Mouse (Mus musculus): ENCODE data around the gene Il17rc. TPM values are rescaled to one million over a fixed set of nuclear protein-coding genes. Genes with fewer than 3 reads are reported as not detected.
A peak's percentile ranks its signal among the peaks of the same experiment; 100 is the strongest.

Gene Il17rc
- polyA plus RNA-seq, 1 experiment = not detected

GRCm38 (mm10) chr6:113483729-113484128 is 12.5 kb downstream of the Il17rc start:
- no peak for TF ChIP-seq CTCF (IDR thresholded peaks at IDR 0.05; ENCODE audit: low read depth, low read length)
- TF ChIP-seq POLR2A (IDR thresholded peaks at IDR 0.05; ENCODE audit: borderline replicate concordance, low read depth, low read length) = no peak
- peaks cover 37% of the 10 kb centered on the region for H3K4me1 ChIP-seq (ENCODE audit: control insufficient read depth, insufficient read depth, low read length)
- peak overlapping the region; percentile 77 for H3K4me3 ChIP-seq (ENCODE audit: insufficient read depth, low read length)
- peak overlapping the region; percentile 84 for H3K27ac ChIP-seq (ENCODE audit: insufficient read depth, low read depth, low read length)

- Histone ChIP-seq H3K4me3 (ENCODE audit: insufficient read depth, low read length) (no peak overlapping the region), H3K4me1 (ENCODE audit: control insufficient read depth, insufficient read depth, low read length) (peaks cover 22% of the 10 kb centered on the region), H3K27ac (ENCODE audit: insufficient read depth, low read depth, low read length) (no peak overlapping the region)
- no peak for TF ChIP-seq POLR2A (IDR thresholded peaks at IDR 0.05; ENCODE audit: borderline replicate concordance, low read depth, low read length)
- no peak for TF ChIP-seq CTCF (IDR thresholded peaks at IDR 0.05; ENCODE audit: low read depth, low read length)
Observed at GRCm38 (mm10) chr6:113487125-113487576, 15.9 kb downstream of the Il17rc start.

GRCm38 (mm10) chr6:113489410-113489809 is 18.2 kb downstream of the Il17rc start:
- peaks cover 16% of the 10 kb centered on the region for H3K4me1 ChIP-seq (ENCODE audit: control insufficient read depth, insufficient read depth, low read length)
- TF ChIP-seq CTCF (IDR thresholded peaks at IDR 0.05; ENCODE audit: low read depth, low read length) (no peak), POLR2A (IDR thresholded peaks at IDR 0.05; ENCODE audit: borderline replicate concordance, low read depth, low read length) (no peak)
- no peak overlapping the region for H3K27ac ChIP-seq (ENCODE audit: insufficient read depth, low read depth, low read length)
- H3K4me3 ChIP-seq (ENCODE audit: insufficient read depth, low read length) = no peak overlapping the region

GRCm38 (mm10) chr6:113492101-113492864 is 21.1 kb downstream of the Il17rc start:
- H3K4me1 ChIP-seq (ENCODE audit: control insufficient read depth, insufficient read depth, low read length) = peaks cover 5% of the 10 kb centered on the region
- TF ChIP-seq POLR2A (IDR thresholded peaks at IDR 0.05; ENCODE audit: borderline replicate concordance, low read depth, low read length) = no peak
- no peak for TF ChIP-seq CTCF (IDR thresholded peaks at IDR 0.05; ENCODE audit: low read depth, low read length)
- no peak overlapping the region for H3K27ac ChIP-seq (ENCODE audit: insufficient read depth, low read depth, low read length)
- H3K4me3 ChIP-seq (ENCODE audit: insufficient read depth, low read length) = no peak overlapping the region

GRCm38 (mm10) chr6:113494258-113494788 is 23.1 kb downstream of the Il17rc start:
- Histone ChIP-seq H3K4me1 (ENCODE audit: control insufficient read depth, insufficient read depth, low read length) (no peaks in the 10 kb centered on the region), H3K27ac (ENCODE audit: insufficient read depth, low read depth, low read length) (no peak overlapping the region), H3K4me3 (ENCODE audit: insufficient read depth, low read length) (peak overlapping the region; percentile 53)
- TF ChIP-seq CTCF (IDR thresholded peaks at IDR 0.05; ENCODE audit: low read depth, low read length) (no peak), POLR2A (IDR thresholded peaks at IDR 0.05; ENCODE audit: borderline replicate concordance, low read depth, low read length) (no peak)

- no peaks in the 10 kb centered on the region for H3K4me1 ChIP-seq (ENCODE audit: control insufficient read depth, insufficient read depth, low read length)
- H3K4me3 ChIP-seq (ENCODE audit: insufficient read depth, low read length) = no peak overlapping the region
- H3K27ac ChIP-seq (ENCODE audit: insufficient read depth, low read depth, low read length) = no peak overlapping the region
- TF ChIP-seq POLR2A (IDR thresholded peaks at IDR 0.05; ENCODE audit: borderline replicate concordance, low read depth, low read length) (no peak), CTCF (IDR thresholded peaks at IDR 0.05; ENCODE audit: low read depth, low read length) (no peak)
Observed at GRCm38 (mm10) chr6:113495071-113495675, 23.9 kb downstream of the Il17rc start.

- H3K4me1 ChIP-seq (ENCODE audit: control insufficient read depth, insufficient read depth, low read length) = no peaks in the 10 kb centered on the region
- no peak for TF ChIP-seq CTCF (IDR thresholded peaks at IDR 0.05; ENCODE audit: low read depth, low read length)
- no peak for TF ChIP-seq POLR2A (IDR thresholded peaks at IDR 0.05; ENCODE audit: borderline replicate concordance, low read depth, low read length)
- no peak overlapping the region for H3K4me3 ChIP-seq (ENCODE audit: insufficient read depth, low read length)
- no peak overlapping the region for H3K27ac ChIP-seq (ENCODE audit: insufficient read depth, low read depth, low read length)
Observed at GRCm38 (mm10) chr6:113499346-113499745, 28.1 kb downstream of the Il17rc start.

GRCm38 (mm10) chr6:113501388-113502084 is 30.3 kb downstream of the Il17rc start, which contains the start of gene Prrt3:
Gene Prrt3 (minus strand): TSS chr6:113501931.
- Histone ChIP-seq H3K4me3 (ENCODE audit: insufficient read depth, low read length) (no peak within 1 kb of the TSS), H3K27ac (ENCODE audit: insufficient read depth, low read depth, low read length) (no peak within 1 kb of the TSS), H3K4me1 (ENCODE audit: control insufficient read depth, insufficient read depth, low read length) (no peaks in the 10 kb centered on the region)
- no peak for TF ChIP-seq POLR2A (IDR thresholded peaks at IDR 0.05; ENCODE audit: borderline replicate concordance, low read depth, low read length)
- TF ChIP-seq CTCF (IDR thresholded peaks at IDR 0.05; ENCODE audit: low read depth, low read length) = no peak

- H3K27ac ChIP-seq (ENCODE audit: insufficient read depth, low read depth, low read length) = no peak overlapping the region
Observed at GRCm38 (mm10) chr6:113502801-113503200, 31.6 kb downstream of the Il17rc start.

More at GRCm38 (mm10) chr6:113502801-113503200, 31.6 kb downstream of the Il17rc start:
- no peak overlapping the region for H3K4me3 ChIP-seq (ENCODE audit: insufficient read depth, low read length)
- TF ChIP-seq CTCF (IDR thresholded peaks at IDR 0.05; ENCODE audit: low read depth, low read length) (no peak), POLR2A (IDR thresholded peaks at IDR 0.05; ENCODE audit: borderline replicate concordance, low read depth, low read length) (no peak)
- H3K4me1 ChIP-seq (ENCODE audit: control insufficient read depth, insufficient read depth, low read length) = no peaks in the 10 kb centered on the region

Data from bone marrow macrophage, adult 2 months (primary cell).